Mouse (Mus musculus): Measurements from ENCODE around the gene Fam49a.

DNA sequence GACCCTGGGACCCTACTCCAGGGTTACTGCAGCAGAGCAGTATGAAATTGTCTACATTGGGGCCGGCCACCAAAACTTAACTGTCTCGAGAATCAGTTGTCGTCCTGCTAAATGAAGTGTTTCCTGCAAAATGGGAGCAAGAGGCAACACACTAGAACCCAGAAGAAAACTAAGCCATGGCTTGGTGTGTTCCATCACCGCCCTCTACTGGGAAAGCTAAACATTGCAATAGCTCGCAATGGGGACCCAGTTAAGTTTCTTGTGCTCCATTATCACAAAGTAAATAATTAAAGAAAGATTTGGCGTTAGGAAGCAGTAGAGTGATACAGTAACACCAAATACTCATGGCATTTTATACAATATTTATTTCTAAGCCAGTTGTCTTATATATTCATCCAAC is 134.3 kb downstream of the Fam49a start:
- TF ChIP-seq EP300 (IDR thresholded peaks at IDR 0.05; ENCODE audit: low read depth) (no peak), CTCF (IDR thresholded peaks at IDR 0.05; ENCODE audit: low read depth) (peak; percentile 72)

Measured in liver, postnatal 0 days (tissue).